Comparison of ENCODE assay signal across 8 mouse cellular contexts in the genomic region with DNA sequence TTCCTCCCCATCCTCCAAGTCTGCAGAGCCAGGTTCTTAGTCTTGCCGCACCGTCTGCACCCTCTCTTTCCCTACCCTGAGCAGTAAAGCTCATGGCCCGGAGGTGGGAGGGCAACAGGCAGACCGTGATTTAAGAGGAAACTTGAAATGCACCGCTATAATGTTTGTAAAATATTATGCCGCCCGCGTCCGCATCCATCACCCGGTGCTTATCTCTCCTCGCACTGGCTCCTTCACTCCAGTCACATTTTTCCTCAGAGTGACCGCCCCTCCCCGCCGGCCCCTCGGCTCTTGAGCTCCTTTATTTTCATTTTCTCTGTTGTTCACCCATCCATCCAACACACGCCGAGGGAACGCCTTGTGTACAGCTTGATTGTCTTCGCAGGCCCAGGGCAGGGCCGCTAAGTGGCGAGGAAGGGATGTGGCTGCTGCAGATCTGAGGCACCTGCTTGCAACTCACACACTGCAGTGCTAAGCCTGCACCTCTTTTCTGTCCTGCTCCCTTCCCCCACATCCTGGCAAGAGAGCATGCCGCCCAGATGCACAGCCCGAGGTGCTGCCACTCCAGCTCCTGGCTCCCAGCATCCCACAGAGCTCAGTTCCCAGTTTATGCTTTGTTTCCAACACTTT.
DNase-seq lines count a peak whose midpoint lies in the region; ATAC-seq and TF ChIP-seq lines count a peak whose summit lies in the region.
"Had no signal": no experiment of that assay in that cellular context is flagged by ENCODE, and none has a peak within 500 bp of the region (broad histone marks: within the 10 kb centered on the region; RNA-seq: fewer than 3 reads in every experiment).

No protein-coding gene starts in this region.

- peak; percentile 38 for ATAC-seq in inflammation-experienced regulatory T-cells, adult 6 months
- ATAC-seq in erythroid progenitor cell, adult 5-6 weeks (replicated peaks; ENCODE audit: low FRiP score, poor library complexity, severe bottlenecking), result no peak

- no peaks in the 10 kb centered on the region for H3K9me3 ChIP-seq in forebrain, embryonic 10.5 days
- H3K9me3 ChIP-seq: liver, embryonic 15.5 days had no signal

- H3K27ac ChIP-seq in forebrain, embryonic 10.5 days, result peak overlapping the region; percentile 36
- H3K27ac ChIP-seq in thymus, adult 2 months (ENCODE audit: control insufficient read depth, insufficient read depth, low read length), result peak overlapping the region; percentile 78
- H3K27ac ChIP-seq: liver, embryonic 15.5 days had no signal

- no peaks in the 10 kb centered on the region for H3K36me3 ChIP-seq in forebrain, embryonic 10.5 days (replicated peaks)
- no peaks in the 10 kb centered on the region for H3K36me3 ChIP-seq in thymus, adult 2 months (ENCODE audit: control insufficient read depth, insufficient read depth, low read length)
- H3K36me3 ChIP-seq: liver, embryonic 15.5 days had no signal

- peak overlapping the region; percentile 23; the same call in 1 of the 2 replicates for H3K4me3 ChIP-seq in forebrain, embryonic 10.5 days
- H3K4me3 ChIP-seq in thymus, adult 2 months (ENCODE audit: control insufficient read depth, insufficient read depth, low read length), result peak overlapping the region; percentile 15
- H3K4me3 ChIP-seq: liver, embryonic 15.5 days had no signal

- peak; percentile 14 for DNase-seq in left cerebral cortex, postnatal 4 days
- no peak for DNase-seq in left cerebral cortex, postnatal 10 days (ENCODE audit: extremely low spot score in 1 of 2, low spot score in 2 of 2)
- DNase-seq in forebrain, embryonic 10.5 days (ENCODE audit: extremely low spot score, low spot score), result no peak
- peak; percentile 72 for DNase-seq in thymus, adult 2 months
- no peak for DNase-seq in cerebellum, adult 11-12 months

- 0 out of 2 replicates have a peak, but pooled peaks have one; percentile 42 for TF ChIP-seq CTCF in thymus, adult 2 months (IDR thresholded peaks at IDR 0.05; ENCODE audit: borderline replicate concordance, control insufficient read depth, extremely low read depth, insufficient read depth, low read length, poor library complexity)

- H3K4me1 ChIP-seq in forebrain, embryonic 10.5 days, result peaks cover 20% of the 10 kb centered on the region
- peaks cover 49% of the 10 kb centered on the region for H3K4me1 ChIP-seq in thymus, adult 2 months (replicated peaks; ENCODE audit: control insufficient read depth, insufficient read depth, low read length)
- H3K4me1 ChIP-seq: liver, embryonic 15.5 days had no signal

- peak; percentile 49; the same call in 1 of the 2 replicates for TF ChIP-seq POLR2A in thymus, adult 2 months (IDR thresholded peaks at IDR 0.05; ENCODE audit: control insufficient read depth, extremely low read depth, insufficient read depth, low read length, poor library complexity)

- WGBS in forebrain, embryonic 10.5 days, result 47% methylated on average over 23 of the region's 23 CpGs
- 33% methylated on average over 23 of the region's 23 CpGs for WGBS in thymus, adult 2 months

- intact Hi-C loops in left cerebral cortex, postnatal 4 days (cut with DNase I), result loop anchor here (10.0 kb wide), 1 partner anchor 258 kb away; no protein-coding TSS in a partner anchor
- intact Hi-C loops in left cerebral cortex, postnatal 10 days (cut with DNase I), result no loop called here

- H3K27me3 ChIP-seq in forebrain, embryonic 10.5 days (ENCODE audit: poor library complexity, severe bottlenecking), result peaks cover 5% of the 10 kb centered on the region; the same call in 1 of the 2 replicates
- H3K27me3 ChIP-seq in thymus, adult 2 months (ENCODE audit: control insufficient read depth, insufficient read depth, low read length), result no peaks in the 10 kb centered on the region
- H3K27me3 ChIP-seq: liver, embryonic 15.5 days had no signal

Comparison
In these comparisons a context has a peak if more than half of its experiments do, and no peak if none do; other contexts are left out.
1. DNase-seq: peak in left cerebral cortex, postnatal 4 days (single experiment) and thymus, adult 2 months (single experiment); none in left cerebral cortex, postnatal 10 days (0 of 2), forebrain, embryonic 10.5 days (single experiment) and cerebellum, adult 11-12 months (single experiment).